Mouse (Mus musculus) heart, postnatal 36 days (tissue): ENCODE results near the gene Cdpf1. TPM values are rescaled to one million over a fixed set of nuclear protein-coding genes. Genes with fewer than 3 reads are reported as not detected.

ENCODE experiments used
- DNase-seq, 2 experiments: peaks; one replicate each; pipeline ENCODE4 v3.0.0; 2021 to 2022
- intact Hi-C: fragments of 180-260 bp; cut with DNase I; formaldehyde crosslinking; loops from one replicate; pipeline ENCODE4 v1.15.1; 2025
- total RNA-seq, 2 experiments: library from RNA; stranded (reverse); gene quantifications; 2 replicates each; pipeline ENCODE4 v1.2.3; 2021

Gene Cdpf1
- total RNA-seq, 2 experiments from 2014 or later, result 35.6 to 41.4 TPM

DNA sequence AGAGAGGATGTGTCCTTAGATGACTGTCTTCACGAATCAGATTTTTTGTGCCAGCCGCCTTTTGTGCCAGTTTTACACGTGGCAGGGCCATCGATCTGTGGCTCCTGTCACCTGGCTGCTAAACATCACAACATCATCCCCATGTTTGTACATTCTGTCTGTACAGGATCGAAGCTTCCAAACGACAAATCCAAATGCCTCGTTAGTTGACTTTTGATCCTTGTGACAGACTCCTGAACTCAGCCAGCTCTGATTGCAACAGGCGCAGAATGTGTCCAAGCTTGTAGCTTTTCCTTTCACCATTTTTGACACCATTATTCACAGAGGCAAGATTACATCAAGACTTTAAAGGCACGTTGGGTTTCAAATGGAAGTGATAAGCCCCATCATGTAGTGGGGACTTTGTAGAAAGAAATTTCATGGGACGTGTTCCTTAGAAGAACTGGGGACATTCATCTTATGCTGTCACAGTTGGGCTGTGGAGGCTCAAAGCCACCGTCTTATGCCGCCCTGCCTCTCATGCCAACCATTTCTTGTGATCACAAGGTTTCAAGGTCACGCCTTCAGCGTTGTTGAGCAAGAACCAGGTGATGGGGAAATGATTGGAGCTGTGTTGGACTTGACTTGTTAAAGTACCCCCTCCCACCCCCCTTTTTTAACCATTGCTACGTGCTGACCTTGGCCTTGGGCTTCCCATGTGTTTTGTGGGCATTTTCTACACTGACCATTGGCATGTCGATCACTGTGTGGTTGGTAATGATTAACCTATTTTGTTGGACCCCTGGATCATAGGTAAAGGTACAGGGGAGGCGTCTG, 40.0 kb downstream of the Cdpf1 start:
- DNase-seq, result no peak
- intact Hi-C loops, result no loop called here

DNA sequence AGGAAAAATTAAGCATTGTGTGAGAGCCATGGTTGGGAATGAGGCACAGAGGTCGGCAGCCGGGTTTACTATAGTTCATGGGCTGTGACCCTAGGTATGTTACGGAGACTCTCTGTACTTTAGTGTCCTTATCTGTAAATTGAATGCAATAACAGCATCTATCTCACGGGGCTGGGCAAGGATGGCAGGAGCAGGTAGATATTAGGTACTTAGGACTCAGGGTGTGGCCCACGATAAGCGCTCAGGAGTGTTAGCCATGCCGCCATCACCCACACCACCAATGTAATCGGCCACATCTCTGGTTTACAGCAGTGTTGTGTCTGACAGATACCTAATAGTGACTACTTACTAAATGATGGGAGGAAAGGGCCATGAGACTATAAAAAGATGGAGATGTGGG, 42.5 kb downstream of the Cdpf1 start:
- intact Hi-C loops, result no loop called here
- no peak for DNase-seq

DNA sequence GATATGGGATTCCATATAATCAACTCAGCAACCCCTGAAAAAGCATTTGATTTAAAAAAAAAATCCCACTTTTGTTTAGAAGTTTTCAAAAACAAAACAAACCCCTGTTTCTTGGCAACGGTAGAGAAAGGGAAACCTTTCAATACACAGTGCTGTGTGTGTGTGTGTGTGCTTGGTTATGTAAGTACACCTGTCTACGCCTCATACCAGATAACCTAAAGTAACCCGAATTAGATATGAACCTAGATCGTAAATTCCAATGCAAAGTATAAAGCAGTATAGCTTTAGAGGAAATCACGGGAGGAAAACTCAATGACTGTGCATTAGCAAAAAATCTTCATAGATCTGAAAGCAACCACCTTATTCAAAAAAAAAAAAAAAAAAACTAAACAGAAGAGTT, 44.8 kb downstream of the Cdpf1 start:
- no peak for DNase-seq
- intact Hi-C loops, result no loop called here

DNA sequence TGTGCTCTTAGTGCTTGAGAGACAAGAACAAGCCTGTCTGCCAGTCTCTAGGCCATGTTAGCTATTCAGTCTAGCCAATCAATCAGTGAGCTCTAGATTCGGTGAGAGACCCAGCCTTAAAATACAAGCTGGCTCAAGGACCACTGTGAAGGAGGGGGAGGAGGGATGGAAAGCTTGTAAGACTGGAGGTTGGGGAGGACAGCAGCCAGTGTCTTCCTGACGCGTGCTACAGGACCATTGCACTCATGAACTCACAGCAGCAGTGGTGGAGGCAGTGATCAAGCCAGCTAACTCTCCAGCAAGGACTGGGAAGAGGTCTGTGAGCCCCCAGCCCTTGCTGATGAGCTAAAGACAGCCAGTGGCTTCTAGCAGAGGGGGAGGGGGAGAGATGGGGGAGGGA, 46.5 kb downstream of the Cdpf1 start:
- DNase-seq, result no peak
- intact Hi-C loops, result no loop called here

DNA sequence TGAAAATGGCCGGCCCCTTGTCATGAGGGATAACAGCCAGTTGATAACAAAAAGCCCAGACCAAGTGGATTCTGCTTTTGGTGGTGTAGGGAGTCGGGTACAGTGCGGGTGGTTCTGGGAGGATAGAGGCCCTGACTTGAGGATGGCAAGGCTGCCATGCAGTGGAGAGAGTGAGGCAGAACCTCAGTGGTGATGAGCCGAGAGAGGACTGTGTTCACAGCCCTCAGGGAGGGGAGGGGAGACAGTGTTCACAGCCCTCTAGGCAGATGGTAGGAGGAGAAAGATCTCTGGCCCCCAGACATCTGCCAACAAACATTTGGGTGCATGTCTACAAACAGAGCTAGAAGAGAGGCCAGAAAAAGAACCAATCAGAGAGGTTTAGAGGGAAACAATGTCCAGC, 48.7 kb downstream of the Cdpf1 start:
- intact Hi-C loops, result no loop called here
- DNase-seq, result no peak

DNA sequence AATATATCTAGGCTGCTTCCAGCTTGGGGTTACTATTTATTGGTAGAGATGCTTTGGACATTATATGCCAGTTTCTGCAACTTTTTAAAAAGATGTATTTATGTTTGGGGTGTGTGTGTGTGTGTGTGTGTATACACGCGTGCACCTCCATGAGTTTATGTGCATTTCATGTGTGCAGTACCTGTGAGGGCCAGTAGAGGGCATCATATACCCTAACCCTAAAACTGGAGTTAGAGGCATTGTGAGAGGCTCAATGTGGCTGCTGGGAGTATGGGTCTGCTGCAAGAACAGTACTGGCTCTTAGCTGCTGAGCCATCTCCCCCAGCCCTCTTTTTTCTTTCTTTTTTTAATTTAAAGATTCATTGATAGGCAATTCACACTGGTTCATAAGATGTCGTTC, 53.7 kb downstream of the Cdpf1 start:
- intact Hi-C loops, result loop anchor here (5.0 kb wide), 1 partner anchor 35 kb away; no protein-coding TSS in a partner anchor
- DNase-seq, result no peak

Other genes with a start within 250 kb of the Cdpf1 start
- gene Wnt7b, start 229.2 kb downstream of the Cdpf1 start, total RNA-seq, result under 1 TPM; 0.11 to 0.25 TPM
- 10 to 100 TPM; 39.3 to 53.4 TPM for gene Ppara, start 76.7 kb downstream of the Cdpf1 start, total RNA-seq
- gene Pkdrej, start 10.0 kb upstream of the Cdpf1 start, total RNA-seq, result 1 to 10 TPM; 2.7 to 3.8 TPM
- gene Ttc38, start 20.6 kb upstream of the Cdpf1 start, total RNA-seq, result 10 to 100 TPM; 13.9 to 21.5 TPM
- gene Gtse1, start 48.0 kb upstream of the Cdpf1 start, total RNA-seq, result under 1 TPM; 0.17 to 0.46 TPM
- 10 to 100 TPM; 17.3 to 21.0 TPM for gene Trmu, start 67.6 kb upstream of the Cdpf1 start, total RNA-seq
- 1 to 10 TPM; 6.4 to 7.2 TPM for gene Celsr1, start 222.1 kb upstream of the Cdpf1 start, total RNA-seq
- gene Gramd4, start 246.0 kb upstream of the Cdpf1 start, total RNA-seq, result 10 to 100 TPM; 29.6 to 35.3 TPM